Mouse (Mus musculus) small intestine, adult 2 months (tissue): ENCODE measurements at regions not wholly inside any gene's neighbourhood (a gene's known extent, or its start where the extent isn't known, plus 50 kb on each side); places are given as distances from the start of the nearest gene placed in this dataset.

Source experiments
- CTCF ChIP-seq: fragments of 200-500 bp; IDR thresholded peaks from 2 replicates; pipeline ENCODE4 v1.5.1; 2012; ENCODE audit warnings: low read depth, mild to moderate bottlenecking, control low read depth, inconsistent platforms, low read length, moderate library complexity, mixed read lengths; ENCODE audit not compliant: insufficient replicate concordance, insufficient read length; ENCODE audit errors: extremely low read depth
- POLR2A ChIP-seq: fragments of 200-500 bp; IDR thresholded peaks from 2 replicates; pipeline ENCODE4 v1.6.1; 2012; ENCODE audit warnings: low read depth, mild to moderate bottlenecking, control low read depth, inconsistent platforms, low read length, moderate library complexity

DNA sequence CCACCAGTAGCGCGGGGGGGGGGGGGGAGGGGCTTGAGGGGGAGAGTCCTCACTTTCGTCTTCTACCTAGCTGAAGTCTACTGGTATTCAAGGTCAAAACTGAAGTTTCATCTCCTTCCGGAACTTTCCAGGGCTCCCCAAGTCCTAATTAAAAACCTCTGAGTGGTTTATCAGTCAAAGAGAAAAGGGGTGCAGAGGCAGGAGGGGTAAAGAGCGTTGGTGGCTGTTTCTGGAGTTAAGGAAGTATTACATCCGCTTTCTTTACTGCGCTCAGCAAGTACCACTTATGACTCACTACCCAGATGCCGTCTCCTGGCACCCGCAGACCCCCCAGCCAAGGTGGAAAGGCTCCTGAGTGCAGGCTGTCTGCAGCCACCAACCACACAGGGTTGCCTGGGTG lies 77.9 kb upstream of the Foxn3 start:
- TF ChIP-seq CTCF = no peak
- TF ChIP-seq POLR2A = no peak
